Mouse (Mus musculus): Measurements from ENCODE around the gene Ciart. TPM values are rescaled to one million over a fixed set of nuclear protein-coding genes. Genes with fewer than 3 reads are reported as not detected.

Ciart gene
- polyA plus RNA-seq, 1 experiment from 2014 or later, result 1.3 TPM

DNA sequence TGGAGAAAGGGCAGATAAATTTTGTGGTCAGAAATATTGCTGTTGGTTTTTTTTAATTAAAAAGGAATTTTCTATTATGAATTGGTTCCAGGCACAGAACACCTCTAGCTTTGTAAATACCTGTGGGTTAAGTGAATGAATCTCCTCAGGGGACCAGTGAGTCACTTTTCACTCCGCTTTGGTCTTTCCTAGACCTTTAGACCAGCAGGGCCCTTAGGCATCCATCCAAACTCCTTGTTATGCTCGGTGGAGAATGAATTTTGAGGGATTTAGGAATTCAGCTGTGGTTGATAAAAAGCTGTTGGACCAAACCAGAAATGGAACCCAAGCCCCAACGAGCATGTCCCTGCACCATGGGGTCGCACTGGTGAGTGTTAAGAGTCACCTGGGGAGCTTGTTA is 25.6 kb upstream of the Ciart start:
- Histone ChIP-seq H3K4me1 (replicated peaks; ENCODE audit: control insufficient read depth, insufficient read depth, low read length) (no peaks in the 10 kb centered on the region), H3K27me3 (replicated peaks; ENCODE audit: control insufficient read depth, insufficient read depth, low read length) (peaks cover 4% of the 10 kb centered on the region; the same call in 1 of the 2 replicates), H3K4me3 (ENCODE audit: low read depth, low read length) (no peak overlapping the region), H3K9me3 (ENCODE audit: control insufficient read depth) (no peaks in the 10 kb centered on the region), H3K9ac (ENCODE audit: low read depth, low read length) (no peak overlapping the region), H3K27ac (ENCODE audit: low read depth, low read length) (no peak overlapping the region), H3K36me3 (ENCODE audit: control insufficient read depth, insufficient read depth) (no peaks in the 10 kb centered on the region), H3K4me2 (replicated peaks; ENCODE audit: low read depth) (no peak overlapping the region)
- no peak for ATAC-seq
- no peak for TF ChIP-seq CTCF (IDR thresholded peaks at IDR 0.05; ENCODE audit: low read depth)
- WGBS, result 46% methylated on average over 4 of the region's 4 CpGs

DNA sequence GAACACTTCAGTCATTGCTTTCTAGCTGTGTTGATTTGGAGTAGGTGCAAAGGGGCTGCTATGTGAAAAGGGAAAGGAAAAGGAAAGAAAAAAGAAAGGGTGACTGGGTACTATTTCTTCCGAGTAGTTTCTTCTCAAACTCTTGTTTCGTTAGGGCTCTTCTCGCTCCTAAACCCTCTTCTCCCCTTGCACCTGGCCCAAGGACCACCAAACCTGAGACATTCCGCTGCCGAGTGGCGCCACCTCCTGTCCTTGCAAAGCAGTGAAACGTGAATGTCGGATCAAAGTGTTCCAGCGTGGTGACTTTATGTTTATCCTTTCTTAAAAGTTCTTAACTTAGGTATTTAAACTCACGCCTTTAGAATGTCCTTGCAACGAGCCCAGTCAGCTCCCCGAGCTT is 24.8 kb upstream of the Ciart start:
- no peak for ATAC-seq
- Histone ChIP-seq H3K4me2 (replicated peaks; ENCODE audit: low read depth) (peak overlapping the region; percentile 70), H3K9ac (ENCODE audit: low read depth, low read length) (no peak overlapping the region), H3K27me3 (replicated peaks; ENCODE audit: control insufficient read depth, insufficient read depth, low read length) (peaks cover 6% of the 10 kb centered on the region; the same call in 1 of the 2 replicates), H3K27ac (ENCODE audit: low read depth, low read length) (no peak overlapping the region), H3K9me3 (ENCODE audit: control insufficient read depth) (no peaks in the 10 kb centered on the region), H3K4me3 (ENCODE audit: low read depth, low read length) (peak overlapping the region; percentile 35), H3K36me3 (ENCODE audit: control insufficient read depth, insufficient read depth) (no peaks in the 10 kb centered on the region), H3K4me1 (replicated peaks; ENCODE audit: control insufficient read depth, insufficient read depth, low read length) (no peaks in the 10 kb centered on the region)
- TF ChIP-seq CTCF (IDR thresholded peaks at IDR 0.05; ENCODE audit: low read depth), result peak; percentile 89
- WGBS, result 0% methylated on average over 12 of the region's 12 CpGs

DNA sequence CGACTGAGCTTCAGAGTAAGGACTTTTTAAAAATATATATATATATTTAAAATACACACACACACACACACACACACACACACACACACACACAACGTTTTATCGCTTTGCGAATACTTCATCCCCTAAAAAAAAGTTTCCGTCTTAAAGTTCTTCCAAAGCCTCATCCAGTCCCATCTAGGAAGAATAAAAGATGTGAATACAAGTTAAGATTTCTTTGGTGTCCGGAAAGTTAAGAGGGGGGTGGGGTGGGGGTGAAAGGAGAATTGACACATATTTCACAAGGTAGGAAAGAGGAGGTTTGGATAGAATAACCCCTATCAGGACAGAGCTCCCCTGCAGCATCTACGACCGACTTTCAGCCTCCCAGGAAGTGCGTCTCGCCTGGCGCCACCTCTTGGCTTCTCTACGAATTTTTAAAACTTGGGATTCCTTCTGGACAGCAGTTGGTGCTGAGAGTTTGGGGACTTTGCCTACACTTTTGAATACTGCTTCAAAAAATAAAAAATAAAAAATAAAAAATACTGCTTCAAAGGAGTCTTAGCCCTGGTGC is 24.0 kb upstream of the Ciart start:
- under 1% methylated on average over 12 of the region's 12 CpGs for WGBS
- no peaks in the 10 kb centered on the region for H3K9me3 ChIP-seq (ENCODE audit: control insufficient read depth)
- TF ChIP-seq CTCF (IDR thresholded peaks at IDR 0.05; ENCODE audit: low read depth), result peak; percentile 76

DNA sequence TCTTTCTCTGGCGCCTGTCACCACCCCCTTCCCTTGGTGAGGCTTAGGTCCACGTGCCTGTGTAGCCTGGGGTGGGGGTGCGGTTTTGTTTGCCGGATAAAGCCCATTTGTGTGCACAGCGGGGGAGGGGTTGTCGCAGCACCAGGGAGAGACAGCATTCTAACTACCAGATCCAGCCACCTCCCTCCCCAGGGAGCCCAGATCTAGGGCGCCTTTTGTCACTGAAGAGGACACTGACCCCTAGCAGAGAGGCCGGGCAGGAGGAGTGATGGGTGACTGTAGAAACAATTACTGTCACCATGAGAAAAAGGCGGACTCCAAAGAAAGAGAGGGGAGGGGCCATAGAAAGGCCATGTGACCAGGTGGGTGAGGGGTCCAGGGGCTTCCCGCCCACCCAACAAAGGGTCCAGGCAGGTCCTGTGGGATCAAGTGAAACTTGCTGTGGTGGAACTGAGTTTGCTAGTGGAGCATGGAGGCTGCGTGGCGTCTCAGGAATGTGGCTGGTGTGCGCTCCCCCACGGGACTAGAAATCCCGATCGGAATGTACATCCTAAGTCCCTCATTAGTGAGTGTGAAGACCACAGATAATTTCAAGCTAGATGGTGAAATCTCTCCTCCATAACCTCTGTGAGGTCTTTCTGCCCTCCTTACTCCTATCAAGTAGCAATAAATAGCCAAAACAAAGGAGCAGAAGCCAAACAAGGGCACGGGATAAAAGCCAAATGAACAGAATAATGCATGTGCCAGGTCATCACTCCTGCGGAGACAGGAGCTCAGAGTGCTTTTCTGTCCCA is 23.3 kb upstream of the Ciart start:
- ATAC-seq, result peak; percentile 19; the same call in 1 of the 2 replicates
- Histone ChIP-seq H3K4me1 (replicated peaks; ENCODE audit: control insufficient read depth, insufficient read depth, low read length) (no peaks in the 10 kb centered on the region), H3K4me3 (ENCODE audit: low read depth, low read length) (no peak overlapping the region), H3K27ac (ENCODE audit: low read depth, low read length) (no peak overlapping the region), H3K36me3 (ENCODE audit: control insufficient read depth, insufficient read depth) (no peaks in the 10 kb centered on the region), H3K9ac (ENCODE audit: low read depth, low read length) (no peak overlapping the region), H3K27me3 (replicated peaks; ENCODE audit: control insufficient read depth, insufficient read depth, low read length) (peaks cover 8% of the 10 kb centered on the region; the same call in 1 of the 2 replicates), H3K9me3 (ENCODE audit: control insufficient read depth) (no peaks in the 10 kb centered on the region), H3K4me2 (replicated peaks; ENCODE audit: low read depth) (peak overlapping the region; percentile 70)
- 3% methylated on average over 18 of the region's 18 CpGs for WGBS
- TF ChIP-seq CTCF (IDR thresholded peaks at IDR 0.05; ENCODE audit: low read depth), result no peak

More for the DNA sequence above, 24.0 kb upstream of the Ciart start:
- Histone ChIP-seq H3K4me2 (replicated peaks; ENCODE audit: low read depth) (peak overlapping the region; percentile 70), H3K9ac (ENCODE audit: low read depth, low read length) (no peak overlapping the region), H3K4me1 (replicated peaks; ENCODE audit: control insufficient read depth, insufficient read depth, low read length) (no peaks in the 10 kb centered on the region), H3K4me3 (ENCODE audit: low read depth, low read length) (peak overlapping the region; percentile 35), H3K27ac (ENCODE audit: low read depth, low read length) (no peak overlapping the region), H3K36me3 (ENCODE audit: control insufficient read depth, insufficient read depth) (no peaks in the 10 kb centered on the region), H3K27me3 (replicated peaks; ENCODE audit: control insufficient read depth, insufficient read depth, low read length) (peaks cover 8% of the 10 kb centered on the region; the same call in 1 of the 2 replicates)
- no peak for ATAC-seq

DNA sequence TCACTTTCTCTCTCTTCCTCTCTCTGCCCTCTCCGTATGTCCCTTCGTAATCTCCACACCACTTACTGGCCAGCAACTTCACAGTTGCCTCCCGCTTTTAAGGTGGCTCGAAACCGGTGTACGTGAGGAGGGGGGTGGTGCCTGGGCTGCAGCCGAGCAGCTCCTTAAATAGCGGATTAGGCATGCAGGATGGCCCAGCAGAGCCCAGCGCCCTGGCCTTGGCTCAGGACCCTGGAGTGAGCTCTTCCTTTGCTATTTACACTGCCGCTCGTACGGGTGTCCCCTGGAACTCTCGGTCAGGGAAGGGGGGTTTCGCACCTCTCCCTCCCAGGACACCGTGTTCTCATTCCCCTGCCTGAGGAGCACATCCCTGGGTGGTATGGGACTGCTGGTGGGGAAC is 22.5 kb upstream of the Ciart start, which contains the start of gene Car14:
Car14 (minus strand) TSS at position 124 of the 400 bp plus-strand sequence.
- WGBS, result 6% methylated on average over 15 of the region's 15 CpGs
- peaks cover 8% of the 10 kb centered on the region; the same call in 1 of the 2 replicates for H3K27me3 ChIP-seq (replicated peaks; ENCODE audit: control insufficient read depth, insufficient read depth, low read length)
- TF ChIP-seq CTCF (IDR thresholded peaks at IDR 0.05; ENCODE audit: low read depth), result no peak
- H3K9me3 ChIP-seq (ENCODE audit: control insufficient read depth), result no peaks in the 10 kb centered on the region
- no peaks in the 10 kb centered on the region for H3K36me3 ChIP-seq (ENCODE audit: control insufficient read depth, insufficient read depth)
- H3K27ac ChIP-seq (ENCODE audit: low read depth, low read length), result no peak within 1 kb of the TSS
- peak within 1 kb of the TSS; percentile 22; the same call in 1 of the 2 replicates for H3K9ac ChIP-seq (ENCODE audit: low read depth, low read length)
- H3K4me1 ChIP-seq (replicated peaks; ENCODE audit: control insufficient read depth, insufficient read depth, low read length), result no peaks in the 10 kb centered on the region
- ATAC-seq, result no peak
- H3K4me2 ChIP-seq (replicated peaks; ENCODE audit: low read depth), result peak within 1 kb of the TSS; percentile 70
- H3K4me3 ChIP-seq (ENCODE audit: low read depth, low read length), result peak within 1 kb of the TSS; percentile 9; the same call in 1 of the 2 replicates

DNA sequence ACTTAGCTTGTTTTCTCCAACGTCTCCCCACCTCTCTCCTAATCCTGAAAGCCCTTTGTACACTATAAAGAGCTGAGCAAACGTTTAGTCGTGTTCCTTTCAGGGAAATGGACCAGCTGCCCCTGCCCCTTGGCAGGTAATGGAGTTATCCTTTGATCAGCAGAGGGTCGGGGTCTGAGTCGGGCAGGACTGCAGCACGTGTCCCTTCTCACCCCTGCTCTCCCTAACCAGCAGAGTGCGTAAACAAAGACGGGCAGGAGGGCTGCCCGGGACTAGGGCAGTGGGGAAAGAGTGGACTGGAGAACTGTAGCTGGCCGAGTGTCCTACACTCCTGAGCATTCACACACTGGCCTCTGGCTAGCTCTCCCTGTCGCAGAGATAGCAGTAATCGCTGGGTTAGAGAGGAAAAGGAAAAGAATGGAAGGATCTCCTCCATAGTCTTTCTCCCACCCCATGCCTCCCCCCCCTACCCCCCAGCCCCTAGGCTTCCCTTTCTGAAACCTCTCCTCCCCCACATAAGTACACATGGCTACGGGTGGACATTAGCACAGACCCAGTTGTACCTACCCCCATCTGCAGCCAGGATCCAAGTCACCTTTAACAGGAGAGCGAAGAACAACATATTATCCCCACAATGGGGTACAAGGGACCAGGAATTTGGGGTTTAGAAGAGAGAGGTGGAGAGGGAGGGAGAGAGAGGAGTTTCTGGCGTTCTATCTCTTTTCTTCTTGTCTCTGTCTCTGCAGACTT is 21.9 kb upstream of the Ciart start:
- H3K27ac ChIP-seq (ENCODE audit: low read depth, low read length), result no peak overlapping the region
- peak overlapping the region; percentile 9; the same call in 1 of the 2 replicates for H3K4me3 ChIP-seq (ENCODE audit: low read depth, low read length)
- H3K4me1 ChIP-seq (replicated peaks; ENCODE audit: control insufficient read depth, insufficient read depth, low read length), result no peaks in the 10 kb centered on the region

More for the DNA sequence above, 21.9 kb upstream of the Ciart start:
- 12% methylated on average over 13 of the region's 15 CpGs for WGBS
- H3K9me3 ChIP-seq (ENCODE audit: control insufficient read depth), result no peaks in the 10 kb centered on the region
- H3K4me2 ChIP-seq (replicated peaks; ENCODE audit: low read depth), result 0 out of 2 replicates have a peak overlapping the region, but pooled peaks have one; percentile 70
- no peak for ATAC-seq
- H3K9ac ChIP-seq (ENCODE audit: low read depth, low read length), result no peak overlapping the region
- no peak for TF ChIP-seq CTCF (IDR thresholded peaks at IDR 0.05; ENCODE audit: low read depth)
- peaks cover 8% of the 10 kb centered on the region; the same call in 1 of the 2 replicates for H3K27me3 ChIP-seq (replicated peaks; ENCODE audit: control insufficient read depth, insufficient read depth, low read length)
- no peaks in the 10 kb centered on the region for H3K36me3 ChIP-seq (ENCODE audit: control insufficient read depth, insufficient read depth)
